ENCODE assay signal across 11 mouse cellular contexts in genomic region chr12:89848116-89848515, GRCm38 (mm10).
"Had no signal": no experiment of that assay in that cellular context is flagged by ENCODE, and none has a peak within 500 bp of the region (broad histone marks: within the 10 kb centered on the region; RNA-seq: fewer than 3 reads in every experiment).

No protein-coding gene starts in this region.

- H3K4me3 ChIP-seq: left cerebral cortex, adult 2 months; limb, embryonic 12.5 days; liver, embryonic 13.5 days; lung, embryonic 15.5 days; midbrain, embryonic 13.5 days; stomach, embryonic 15.5 days had no signal

- H3K4me1 ChIP-seq: limb, embryonic 12.5 days; liver, embryonic 13.5 days; lung, embryonic 15.5 days; stomach, embryonic 15.5 days had no signal

- ATAC-seq: liver, postnatal 0 days had no signal

- DNase-seq: kidney, postnatal 10 days; liver; liver, embryonic 13.5 days; liver, postnatal 0 days; right cerebral cortex, postnatal 14 days; thymus, postnatal 36 days had no signal

- H3K27ac ChIP-seq: left cerebral cortex, adult 2 months; limb, embryonic 12.5 days; liver, embryonic 13.5 days; lung, embryonic 15.5 days; stomach, embryonic 15.5 days had no signal

- H3K27me3 ChIP-seq: limb, embryonic 12.5 days; liver, embryonic 13.5 days; lung, embryonic 15.5 days; midbrain, embryonic 13.5 days; stomach, embryonic 15.5 days had no signal
